Mouse (Mus musculus): Measurements from ENCODE around the gene Mmel1. TPM values are rescaled to one million over a fixed set of nuclear protein-coding genes. Genes with fewer than 3 reads are reported as not detected.
A peak's percentile ranks its signal among the peaks of the same experiment; 100 is the strongest.

Mmel1 gene
- polyA plus RNA-seq, 1 experiment: 0.22 TPM

DNA sequence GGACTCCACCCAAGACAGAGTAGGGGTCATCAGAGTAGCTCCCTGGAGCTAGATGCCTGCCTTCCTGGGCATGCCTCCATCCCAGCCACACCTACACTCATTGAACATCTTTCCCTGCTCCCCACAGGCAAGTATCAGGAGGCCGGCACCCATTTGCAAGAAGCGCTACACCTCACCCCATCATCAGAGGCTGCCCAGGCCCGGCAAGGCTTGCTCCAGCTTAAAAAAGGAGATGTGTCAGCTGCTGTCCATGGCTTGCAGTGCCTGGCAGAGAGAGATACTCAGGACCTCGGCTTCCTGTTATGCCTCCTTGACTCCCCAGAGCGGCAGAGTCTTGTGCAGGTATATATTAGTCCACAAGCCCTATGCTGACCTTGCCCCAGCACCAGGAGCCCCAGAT is 7.4 kb upstream of the Mmel1 start:
- H3K27ac ChIP-seq (ENCODE audit: insufficient read depth, low read length): no peak overlapping the region
- H3K36me3 ChIP-seq (ENCODE audit: control insufficient read depth, insufficient read depth, low read length): no peaks in the 10 kb centered on the region
- no peak overlapping the region for H3K4me3 ChIP-seq (ENCODE audit: extremely low read depth, insufficient read depth, insufficient read length)
- WGBS: 79% methylated on average over 5 of the region's 5 CpGs
- no peaks in the 10 kb centered on the region; the same call in 1 of the 2 replicates for H3K4me1 ChIP-seq (ENCODE audit: control insufficient read depth, insufficient read depth, insufficient read length)
- no peaks in the 10 kb centered on the region; the same call in 1 of the 2 replicates for H3K27me3 ChIP-seq (ENCODE audit: control insufficient read depth, insufficient read depth, low read length)
- TF ChIP-seq CTCF (IDR thresholded peaks at IDR 0.05; ENCODE audit: extremely low read depth, insufficient read depth, insufficient read length, insufficient replicate concordance) (no peak), POLR2A (IDR thresholded peaks at IDR 0.05; ENCODE audit: low read depth, low read length) (no peak)
- DNase-seq (ENCODE audit: low read depth in 1 of 2, low spot score in 2 of 2): no peak

DNA sequence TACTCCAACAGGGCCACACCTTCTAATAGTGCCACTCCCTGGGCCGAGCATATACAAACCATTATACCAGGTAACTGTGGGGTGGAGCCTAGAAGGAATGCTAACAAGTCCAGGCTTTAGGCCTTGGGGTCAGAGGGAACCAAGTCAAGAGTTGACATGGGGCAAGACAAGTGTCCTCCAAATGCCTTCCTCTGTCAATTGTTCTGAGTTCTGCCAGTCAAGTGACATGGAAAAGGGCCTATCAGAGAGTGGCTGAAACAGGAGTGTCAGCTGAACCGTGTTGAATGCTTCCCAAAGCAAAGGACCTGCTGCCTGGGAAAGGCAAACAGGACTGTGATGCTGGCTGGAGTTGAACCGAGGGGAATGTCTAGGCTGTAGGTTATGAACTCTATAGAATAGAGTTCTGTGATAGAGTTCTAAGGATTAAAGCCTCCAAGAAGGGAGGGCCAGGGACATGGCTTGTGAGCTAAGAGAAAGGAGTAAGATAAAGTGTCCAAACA is 5.9 kb upstream of the Mmel1 start:
- no peak for DNase-seq (ENCODE audit: low read depth in 1 of 2, low spot score in 2 of 2)
- WGBS: 92% methylated on average over 3 of the region's 3 CpGs
- H3K27me3 ChIP-seq (ENCODE audit: control insufficient read depth, insufficient read depth, low read length): no peaks in the 10 kb centered on the region

DNA sequence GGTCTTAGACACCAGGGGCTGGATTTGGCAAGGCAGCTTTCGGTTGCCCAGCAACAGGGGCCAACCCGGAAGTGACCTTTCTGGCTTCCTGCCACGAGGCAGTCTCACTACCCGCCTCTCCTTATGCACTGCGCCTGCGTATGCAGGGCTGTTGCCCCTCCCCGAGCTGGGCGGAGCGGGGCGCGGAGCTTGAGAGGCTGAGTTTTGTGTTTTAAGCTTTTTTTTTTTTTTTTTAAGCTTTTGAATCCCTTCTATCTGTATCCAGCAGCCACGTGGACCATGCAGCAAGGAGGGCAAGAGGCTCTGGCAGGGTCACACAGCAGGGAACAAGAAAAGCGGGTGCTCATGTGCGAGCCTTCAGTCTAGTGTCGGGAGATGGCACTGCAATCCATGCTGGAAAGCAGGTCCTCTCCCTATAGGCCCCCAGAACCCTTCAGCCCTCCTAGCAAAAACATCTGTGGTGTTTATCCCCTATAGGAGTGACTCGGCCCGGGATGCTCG is 5.1 kb upstream of the Mmel1 start:
- Histone ChIP-seq H3K27ac (ENCODE audit: insufficient read depth, low read length) (no peak overlapping the region), H3K4me1 (ENCODE audit: control insufficient read depth, insufficient read depth, insufficient read length) (no peaks in the 10 kb centered on the region; the same call in 1 of the 2 replicates), H3K4me3 (ENCODE audit: extremely low read depth, insufficient read depth, insufficient read length) (peak overlapping the region; percentile 54), H3K27me3 (ENCODE audit: control insufficient read depth, insufficient read depth, low read length) (no peaks in the 10 kb centered on the region), H3K36me3 (ENCODE audit: control insufficient read depth, insufficient read depth, low read length) (no peaks in the 10 kb centered on the region)
- peak; percentile 5; the same call in 1 of the 2 replicates for TF ChIP-seq CTCF (IDR thresholded peaks at IDR 0.05; ENCODE audit: extremely low read depth, insufficient read depth, insufficient read length, insufficient replicate concordance)
- TF ChIP-seq POLR2A (IDR thresholded peaks at IDR 0.05; ENCODE audit: low read depth, low read length): no peak
- WGBS: 4% methylated on average over 18 of the region's 18 CpGs
- DNase-seq (ENCODE audit: low read depth in 1 of 2, low spot score in 2 of 2): peak; percentile 72 to 80

More for the DNA sequence above, 5.9 kb upstream of the Mmel1 start:
- Histone ChIP-seq H3K4me1 (ENCODE audit: control insufficient read depth, insufficient read depth, insufficient read length) (no peaks in the 10 kb centered on the region; the same call in 1 of the 2 replicates), H3K4me3 (ENCODE audit: extremely low read depth, insufficient read depth, insufficient read length) (no peak overlapping the region), H3K27ac (ENCODE audit: insufficient read depth, low read length) (no peak overlapping the region), H3K36me3 (ENCODE audit: control insufficient read depth, insufficient read depth, low read length) (no peaks in the 10 kb centered on the region)
- TF ChIP-seq CTCF (IDR thresholded peaks at IDR 0.05; ENCODE audit: extremely low read depth, insufficient read depth, insufficient read length, insufficient replicate concordance) (no peak), POLR2A (IDR thresholded peaks at IDR 0.05; ENCODE audit: low read depth, low read length) (no peak)

DNA sequence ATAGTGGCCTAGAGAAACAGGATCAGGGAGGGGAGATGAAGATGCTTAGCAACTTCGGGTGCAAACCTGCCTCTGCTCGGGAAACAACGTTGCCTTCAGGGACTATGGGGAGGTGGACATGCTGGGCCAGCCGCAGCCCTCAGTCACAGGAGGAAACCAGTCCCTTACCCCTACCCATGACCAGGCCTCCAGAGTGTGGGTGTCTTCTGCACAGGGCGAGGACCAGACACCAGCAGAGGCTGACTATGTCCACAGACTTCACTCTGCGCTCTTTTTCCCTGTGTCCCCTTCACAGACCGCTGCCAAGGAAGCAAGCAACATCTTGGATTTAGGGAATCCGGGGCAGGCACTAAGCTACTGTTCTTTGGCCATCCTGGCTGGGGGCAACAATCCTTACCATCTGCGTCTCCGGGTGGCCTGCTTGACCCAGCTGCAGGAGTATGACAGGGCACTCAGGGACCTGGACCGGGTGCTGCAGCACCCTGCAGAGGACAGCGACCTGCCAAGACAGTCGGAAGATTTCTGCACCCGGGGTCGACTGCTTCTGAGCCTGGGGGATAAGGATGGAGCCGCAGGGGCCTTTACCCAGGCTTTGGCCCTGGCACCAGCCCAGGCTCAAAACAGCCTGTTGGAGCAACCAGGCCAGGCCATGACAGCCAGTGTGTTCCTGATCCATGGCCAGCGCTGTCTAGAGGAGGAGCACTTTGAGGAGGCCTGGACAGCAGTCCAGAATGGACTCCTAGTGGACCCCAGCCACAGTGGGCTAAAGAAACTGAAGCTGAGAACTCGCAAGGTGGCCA is 4.2 kb upstream of the Mmel1 start:
- no peak overlapping the region for H3K27ac ChIP-seq (ENCODE audit: insufficient read depth, low read length)
- 91% methylated on average over 18 of the region's 18 CpGs for WGBS
- H3K4me1 ChIP-seq (ENCODE audit: control insufficient read depth, insufficient read depth, insufficient read length): no peaks in the 10 kb centered on the region; the same call in 1 of the 2 replicates
- H3K4me3 ChIP-seq (ENCODE audit: extremely low read depth, insufficient read depth, insufficient read length): no peak overlapping the region
- H3K27me3 ChIP-seq (ENCODE audit: control insufficient read depth, insufficient read depth, low read length): no peaks in the 10 kb centered on the region
- DNase-seq (ENCODE audit: low read depth in 1 of 2, low spot score in 2 of 2): no peak
- no peaks in the 10 kb centered on the region for H3K36me3 ChIP-seq (ENCODE audit: control insufficient read depth, insufficient read depth, low read length)
- TF ChIP-seq POLR2A (IDR thresholded peaks at IDR 0.05; ENCODE audit: low read depth, low read length) (no peak), CTCF (IDR thresholded peaks at IDR 0.05; ENCODE audit: extremely low read depth, insufficient read depth, insufficient read length, insufficient replicate concordance) (no peak)

DNA sequence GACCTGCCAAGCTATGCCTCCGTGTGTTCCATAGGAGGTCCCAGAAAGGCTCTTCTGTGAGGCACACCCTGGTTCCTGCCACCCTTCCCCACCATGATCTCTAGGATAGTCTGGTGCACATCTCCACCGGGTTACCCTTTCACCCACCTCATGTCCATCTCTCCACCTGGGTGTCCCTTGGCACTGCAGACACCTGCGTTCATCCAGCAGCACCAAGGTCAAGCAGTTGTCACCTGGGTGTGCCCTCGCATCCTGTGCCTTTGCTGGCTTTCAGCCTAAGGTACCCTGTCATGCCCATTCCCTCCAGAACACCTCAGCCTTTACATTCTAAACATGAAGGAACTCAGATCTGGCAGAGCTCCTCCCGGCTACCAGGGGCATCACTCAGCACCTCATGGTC is 3.0 kb upstream of the Mmel1 start:
- no peak for TF ChIP-seq CTCF (IDR thresholded peaks at IDR 0.05; ENCODE audit: extremely low read depth, insufficient read depth, insufficient read length, insufficient replicate concordance)
- TF ChIP-seq POLR2A (IDR thresholded peaks at IDR 0.05; ENCODE audit: low read depth, low read length): no peak
- Histone ChIP-seq H3K27me3 (ENCODE audit: control insufficient read depth, insufficient read depth, low read length) (no peaks in the 10 kb centered on the region), H3K36me3 (ENCODE audit: control insufficient read depth, insufficient read depth, low read length) (no peaks in the 10 kb centered on the region), H3K4me3 (ENCODE audit: extremely low read depth, insufficient read depth, insufficient read length) (no peak overlapping the region), H3K27ac (ENCODE audit: insufficient read depth, low read length) (no peak overlapping the region), H3K4me1 (ENCODE audit: control insufficient read depth, insufficient read depth, insufficient read length) (no peaks in the 10 kb centered on the region; the same call in 1 of the 2 replicates)
- 89% methylated on average over 5 of the region's 5 CpGs for WGBS
- DNase-seq (ENCODE audit: low read depth in 1 of 2, low spot score in 2 of 2): no peak

DNA sequence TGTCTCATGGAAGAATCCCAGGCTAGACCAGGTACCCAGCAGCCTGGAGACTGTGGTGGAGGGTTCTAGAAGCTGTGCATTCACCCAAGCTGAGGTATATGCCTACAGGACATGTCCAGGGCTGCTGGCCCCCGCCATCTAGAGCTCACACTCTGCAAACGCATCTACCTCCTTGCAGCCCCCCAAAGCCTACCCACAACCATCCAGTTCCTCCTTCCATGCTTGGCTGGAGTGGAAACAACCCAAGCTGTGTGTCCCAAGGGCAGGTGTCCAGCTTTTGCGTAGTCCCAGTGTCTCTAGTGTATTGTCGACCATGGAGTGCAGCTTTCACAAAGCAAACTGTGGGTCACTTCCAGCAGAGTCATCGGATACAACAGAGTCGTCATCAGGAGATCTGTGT is 2.1 kb upstream of the Mmel1 start:
- H3K36me3 ChIP-seq (ENCODE audit: control insufficient read depth, insufficient read depth, low read length): no peaks in the 10 kb centered on the region
- TF ChIP-seq CTCF (IDR thresholded peaks at IDR 0.05; ENCODE audit: extremely low read depth, insufficient read depth, insufficient read length, insufficient replicate concordance) (no peak), POLR2A (IDR thresholded peaks at IDR 0.05; ENCODE audit: low read depth, low read length) (no peak)
- no peaks in the 10 kb centered on the region for H3K27me3 ChIP-seq (ENCODE audit: control insufficient read depth, insufficient read depth, low read length)
- no peak overlapping the region for H3K27ac ChIP-seq (ENCODE audit: insufficient read depth, low read length)
- 76% methylated on average over 6 of the region's 6 CpGs for WGBS
- no peak for DNase-seq (ENCODE audit: low read depth in 1 of 2, low spot score in 2 of 2)
- no peaks in the 10 kb centered on the region; the same call in 1 of the 2 replicates for H3K4me1 ChIP-seq (ENCODE audit: control insufficient read depth, insufficient read depth, insufficient read length)
- no peak overlapping the region for H3K4me3 ChIP-seq (ENCODE audit: extremely low read depth, insufficient read depth, insufficient read length)

Data from spleen, adult 2 months (tissue).